ENCODE assay signal across 19 mouse cellular contexts in genomic region chr16:85712291-85712690, GRCm38 (mm10).
DNase-seq lines count a peak whose midpoint lies in the region; ATAC-seq and TF ChIP-seq lines count a peak whose summit lies in the region.
"Had no signal": no experiment of that assay in that cellular context is flagged by ENCODE, and none has a peak within 500 bp of the region (broad histone marks: within the 10 kb centered on the region; RNA-seq: fewer than 3 reads in every experiment).

No protein-coding gene starts in this region.

- no peak for TF ChIP-seq CTCF in CH12.LX (conservative IDR thresholded peaks at IDR 0.05 in 1 of 2, IDR thresholded peaks at IDR 0.05 in 1 of 2; ENCODE audit: low read depth in 2 of 2, low read length in 2 of 2)
- TF ChIP-seq CTCF in left cerebral cortex, adult 2 months (IDR thresholded peaks at IDR 0.05), result no peak

- intact Hi-C loops in left cerebral cortex, postnatal 10 days (cut with DNase I), result no loop called here
- intact Hi-C loops in left cerebral cortex, adult 2 months (cut with DNase I), result no loop called here

- H3K9ac ChIP-seq in CH12.LX (ENCODE audit: insufficient read depth, low read depth), result no peak overlapping the region
- H3K9ac ChIP-seq: embryonic facial prominence, embryonic 13.5 days; embryonic facial prominence, embryonic 15.5 days; forebrain, embryonic 13.5 days; forebrain, embryonic 15.5 days; forebrain, postnatal 0 days had no signal

- no peaks in the 10 kb centered on the region for H3K79me2 ChIP-seq in CH12.LX (replicated peaks; ENCODE audit: control insufficient read depth, extremely low read depth, insufficient read depth, poor library complexity, severe bottlenecking)

- H3K27ac ChIP-seq in CH12.LX (ENCODE audit: insufficient read depth, low read depth), result no peak overlapping the region
- no peak overlapping the region for H3K27ac ChIP-seq in left cerebral cortex, adult 2 months
- H3K27ac ChIP-seq: embryonic facial prominence, embryonic 13.5 days; embryonic facial prominence, embryonic 15.5 days; forebrain, embryonic 13.5 days; forebrain, embryonic 15.5 days had no signal

- DNase-seq in CH12.LX (ENCODE audit: extremely low read depth), result peak; percentile 63
- DNase-seq in left cerebral cortex, postnatal 10 days (ENCODE audit: extremely low spot score in 1 of 2, low spot score in 2 of 2), result no peak
- DNase-seq in left cerebral cortex, adult 2 months (ENCODE audit: extremely low spot score in 1 of 2, low spot score in 2 of 2), result no peak
- DNase-seq: adrenal gland, adult 2 months; adrenal gland, postnatal 25 days; B cell, adult 2 months; cerebellum, adult 11 months; cerebellum, adult 18-20 months; cerebellum, adult 8-10 months; cerebellum, adult 9-11 months; cerebellum, postnatal 36 days; forebrain, postnatal 0 days had no signal

- H3K27me3 ChIP-seq in CH12.LX (replicated peaks), result no peaks in the 10 kb centered on the region
- H3K27me3 ChIP-seq: embryonic facial prominence, embryonic 13.5 days; embryonic facial prominence, embryonic 15.5 days; forebrain, embryonic 13.5 days; forebrain, embryonic 15.5 days had no signal

- peak overlapping the region; percentile 34; the same call in 1 of the 2 replicates for H3K4me2 ChIP-seq in CH12.LX (ENCODE audit: insufficient read depth, low read depth, poor library complexity, severe bottlenecking)
- H3K4me2 ChIP-seq: embryonic facial prominence, embryonic 13.5 days; embryonic facial prominence, embryonic 15.5 days; forebrain, embryonic 13.5 days; forebrain, embryonic 15.5 days had no signal

- dilution Hi-C loops in CH12.LX (cut with MboI; ENCODE audit: extremely low pct_ligation_motif_present, extremely low pct_unique_long_range_greater_than_20kb, low sequenced_read_pairs), result no loop called here

- H3K4me1 ChIP-seq in CH12.LX (ENCODE audit: control insufficient read depth in 1 of 2, insufficient read depth in 2 of 2), result peaks cover 0 to 15% of the 10 kb centered on the region in 2 experiments; a peak in 2 of 4 replicates
- H3K4me1 ChIP-seq: embryonic facial prominence, embryonic 13.5 days; embryonic facial prominence, embryonic 15.5 days; forebrain, embryonic 13.5 days; forebrain, embryonic 15.5 days had no signal

- TF ChIP-seq EP300 in CH12.LX (IDR thresholded peaks at IDR 0.05; ENCODE audit: low read length), result peak; percentile 70

- H3K4me3 ChIP-seq in CH12.LX (replicated peaks in 1 of 3; ENCODE audit: low read depth in 2 of 3, low read length in 2 of 3, poor library complexity in 1 of 3), result no peak overlapping the region
- H3K4me3 ChIP-seq in left cerebral cortex, adult 2 months, result no peak overlapping the region
- H3K4me3 ChIP-seq: embryonic facial prominence, embryonic 13.5 days; embryonic facial prominence, embryonic 15.5 days; forebrain, embryonic 13.5 days; forebrain, embryonic 15.5 days had no signal

- ATAC-seq in granulocyte monocyte progenitor cell, adult 5-6 weeks (replicated peaks; ENCODE audit: poor library complexity, severe bottlenecking), result 0 out of 2 replicates have a peak, but pooled peaks have one; percentile 14
- no peak for ATAC-seq in erythroblast, adult 5-6 weeks (replicated peaks; ENCODE audit: low FRiP score, poor library complexity, severe bottlenecking)
- ATAC-seq: CD4-positive, CD25-positive, alpha-beta regulatory T cell, adult 4 months; forebrain, embryonic 13.5 days; forebrain, embryonic 15.5 days; forebrain, postnatal 0 days had no signal

- TF ChIP-seq POLR2A in CH12.LX (IDR thresholded peaks at IDR 0.05; ENCODE audit: low read depth, low read length), result no peak

- in situ Hi-C loops in CH12.LX (cut with MboI; ENCODE audit: low pct_ligation_motif_present, low pct_unique_long_range_greater_than_20kb, low sequenced_read_pairs), result no loop called here

- no peaks in the 10 kb centered on the region for H3K9me3 ChIP-seq in CH12.LX (replicated peaks; ENCODE audit: low read length)
- H3K9me3 ChIP-seq: embryonic facial prominence, embryonic 13.5 days; embryonic facial prominence, embryonic 15.5 days; forebrain, embryonic 13.5 days; forebrain, embryonic 15.5 days had no signal

- no peak for TF ChIP-seq RAD21 in CH12.LX (IDR thresholded peaks at IDR 0.05; ENCODE audit: low read depth, low read length)

- no peaks in the 10 kb centered on the region for H3K36me3 ChIP-seq in CH12.LX (replicated peaks in 1 of 2; ENCODE audit: control insufficient read depth in 1 of 2, insufficient read depth in 1 of 2, low read length in 1 of 2)
- H3K36me3 ChIP-seq: embryonic facial prominence, embryonic 13.5 days; embryonic facial prominence, embryonic 15.5 days; forebrain, embryonic 15.5 days had no signal

TF ChIP-seq in CH12.LX, 34 proteins besides CTCF, POLR2A, EP300 and RAD21:
- no peak for TF ChIP-seq SIN3A (IDR thresholded peaks at IDR 0.05; ENCODE audit: low read length)
- TF ChIP-seq MAZ (IDR thresholded peaks at IDR 0.05; ENCODE audit: low read depth, low read length), result no peak
- TF ChIP-seq JUN (IDR thresholded peaks at IDR 0.05; ENCODE audit: insufficient read depth, low read depth, low read length), result no peak
- no peak for TF ChIP-seq SMC3 (IDR thresholded peaks at IDR 0.05; ENCODE audit: low read depth, low read length)
